Mouse (Mus musculus): Measurements from ENCODE around the gene Arpc4. TPM values are rescaled to one million over a fixed set of nuclear protein-coding genes. Genes with fewer than 3 reads are reported as not detected.

Gene Arpc4
- polyA plus RNA-seq, 1 experiment: 503 TPM

DNA sequence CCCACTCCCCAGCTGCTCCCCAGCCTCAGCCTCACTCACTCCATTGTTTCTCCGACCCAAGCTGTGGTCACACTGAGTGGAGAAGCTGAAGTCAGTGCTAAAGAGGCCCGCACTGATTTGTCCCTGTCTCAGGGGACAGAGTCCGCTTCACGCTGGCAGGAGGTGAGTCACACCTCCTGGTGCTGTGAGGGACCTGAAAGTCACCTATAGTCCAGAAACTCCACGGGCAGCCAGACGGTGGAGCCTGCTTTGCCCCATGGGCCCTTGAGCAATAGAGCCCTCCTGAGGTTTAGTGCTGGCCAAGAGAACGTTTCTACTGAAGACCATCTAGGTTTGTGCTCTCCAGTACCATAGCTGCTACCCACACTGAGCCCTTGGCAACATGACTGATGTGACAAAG is 56.8 kb downstream of the Arpc4 start:
- H3K4me1 ChIP-seq (ENCODE audit: control insufficient read depth, insufficient read depth, low read length): 0 out of 2 replicates have a peak, but pooled peaks cover 2% of the 10 kb centered on the region
- no peak overlapping the region for H3K4me3 ChIP-seq (ENCODE audit: insufficient read depth, low read length)
- TF ChIP-seq CTCF (IDR thresholded peaks at IDR 0.05; ENCODE audit: low read depth, low read length) (no peak), POLR2A (IDR thresholded peaks at IDR 0.05; ENCODE audit: borderline replicate concordance, low read depth, low read length) (no peak)
- no peak overlapping the region for H3K27ac ChIP-seq (ENCODE audit: insufficient read depth, low read depth, low read length)

DNA sequence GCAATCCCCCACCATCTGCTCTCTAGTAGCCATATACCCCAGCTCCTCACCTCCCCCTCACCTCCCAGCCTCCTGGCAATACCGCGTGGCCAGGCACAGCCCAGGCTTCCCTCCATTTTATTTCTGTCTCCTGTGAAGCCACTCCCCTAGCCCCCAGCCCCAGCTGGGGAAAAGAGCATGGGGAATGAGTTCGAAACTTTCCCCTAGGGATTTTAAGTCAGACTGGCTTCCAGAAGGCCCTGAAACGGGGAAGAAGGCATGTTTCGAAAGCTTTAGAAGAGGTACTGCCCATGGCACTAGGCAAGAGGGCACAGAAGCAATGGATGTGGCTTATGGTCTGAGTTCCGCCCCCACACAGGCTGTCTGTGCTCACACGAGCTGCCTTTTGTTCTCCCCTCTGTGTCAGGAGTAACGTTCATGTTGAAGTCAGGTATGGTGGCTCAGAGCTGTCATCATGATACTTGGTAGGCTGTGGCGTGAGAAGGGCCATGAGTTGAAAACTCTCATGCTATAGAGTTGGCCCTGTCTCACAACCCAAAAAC is 57.8 kb downstream of the Arpc4 start, which contains the start of gene Cidec:
TSS of gene Cidec (minus strand) at position 97 of the 542 bp plus-strand sequence.
- Histone ChIP-seq H3K4me1 (ENCODE audit: control insufficient read depth, insufficient read depth, low read length) (0 out of 2 replicates have a peak, but pooled peaks cover 2% of the 10 kb centered on the region), H3K27ac (ENCODE audit: insufficient read depth, low read depth, low read length) (no peak within 1 kb of the TSS), H3K4me3 (ENCODE audit: insufficient read depth, low read length) (no peak within 1 kb of the TSS)
- no peak for TF ChIP-seq POLR2A (IDR thresholded peaks at IDR 0.05; ENCODE audit: borderline replicate concordance, low read depth, low read length)
- TF ChIP-seq CTCF (IDR thresholded peaks at IDR 0.05; ENCODE audit: low read depth, low read length): no peak

DNA sequence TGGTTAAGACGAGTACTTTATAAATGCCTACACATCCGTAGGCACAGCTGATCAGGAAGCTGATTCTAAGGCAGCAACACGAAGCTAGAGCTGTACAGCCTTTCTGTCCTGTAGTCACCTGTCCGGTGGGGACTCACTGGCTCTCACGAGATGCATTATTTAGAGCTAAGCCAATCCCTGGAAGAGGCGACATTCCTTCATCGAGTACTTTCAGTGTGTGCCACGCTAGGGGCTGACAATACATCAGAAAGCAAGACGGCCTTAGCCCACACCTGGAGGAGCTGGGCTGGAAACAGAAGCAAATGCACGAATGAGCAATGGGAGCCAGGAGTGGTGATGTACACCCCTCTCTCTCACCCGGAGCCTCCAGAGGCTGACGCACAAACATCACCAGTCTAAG is 59.2 kb downstream of the Arpc4 start:
- no peak overlapping the region for H3K4me3 ChIP-seq (ENCODE audit: insufficient read depth, low read length)
- peaks cover 5% of the 10 kb centered on the region; the same call in 1 of the 2 replicates for H3K4me1 ChIP-seq (ENCODE audit: control insufficient read depth, insufficient read depth, low read length)
- TF ChIP-seq CTCF (IDR thresholded peaks at IDR 0.05; ENCODE audit: low read depth, low read length): no peak
- no peak for TF ChIP-seq POLR2A (IDR thresholded peaks at IDR 0.05; ENCODE audit: borderline replicate concordance, low read depth, low read length)
- H3K27ac ChIP-seq (ENCODE audit: insufficient read depth, low read depth, low read length): no peak overlapping the region

DNA sequence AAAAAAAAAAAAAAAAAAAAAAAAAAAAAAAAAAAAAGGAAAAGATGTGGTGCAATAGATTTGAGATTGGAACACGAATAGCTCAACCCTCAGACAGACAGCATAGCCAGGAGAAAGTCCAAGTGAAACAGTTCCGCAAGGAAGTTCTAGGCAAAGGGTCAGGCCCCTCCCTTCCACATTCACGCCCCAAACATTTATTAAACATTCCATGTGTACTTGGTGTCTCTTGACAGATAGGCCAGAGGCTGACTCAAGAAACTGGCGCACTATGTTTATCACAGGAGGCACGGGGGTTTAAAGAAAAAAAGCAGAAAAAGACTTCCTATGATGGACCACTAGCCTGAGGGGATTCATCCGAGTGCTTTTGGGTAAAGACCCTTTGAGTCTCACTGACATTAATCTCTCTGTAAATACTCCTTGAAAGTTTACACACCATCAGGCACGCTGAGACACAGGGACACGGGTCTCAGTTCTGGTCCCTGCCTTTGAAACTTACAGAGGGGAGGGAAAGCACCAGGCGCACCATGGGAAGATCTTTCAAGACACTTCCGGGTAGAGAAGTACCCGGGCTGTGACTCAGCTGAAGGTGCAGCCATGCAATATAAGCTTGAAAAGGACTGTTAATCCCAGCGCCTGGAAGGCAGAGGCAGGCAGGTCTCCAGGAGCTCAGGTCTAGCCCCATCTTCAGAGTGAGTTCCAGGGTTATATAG is 61.0 kb downstream of the Arpc4 start:
- H3K4me1 ChIP-seq (ENCODE audit: control insufficient read depth, insufficient read depth, low read length): peaks cover 12% of the 10 kb centered on the region
- TF ChIP-seq POLR2A (IDR thresholded peaks at IDR 0.05; ENCODE audit: borderline replicate concordance, low read depth, low read length) (no peak), CTCF (IDR thresholded peaks at IDR 0.05; ENCODE audit: low read depth, low read length) (no peak)
- no peak overlapping the region for H3K27ac ChIP-seq (ENCODE audit: insufficient read depth, low read depth, low read length)

More for the DNA sequence above, 61.0 kb downstream of the Arpc4 start:
- H3K4me3 ChIP-seq (ENCODE audit: insufficient read depth, low read length): no peak overlapping the region

Other genes starting within 250 kb of the Arpc4 start
- 0.81 TPM in 1 of 2 replicates, not detected in the other for gene Lhfpl4, start 182.7 kb upstream of the Arpc4 start, polyA plus RNA-seq (2012; ENCODE audit: insufficient read depth, insufficient read length, missing spikeins)
- 59.2 and 60.2 TPM in 2 replicates for gene Mtmr14, start 140.3 kb upstream of the Arpc4 start, polyA plus RNA-seq (2012; ENCODE audit: insufficient read depth, insufficient read length, missing spikeins)
- gene Cpne9, start 95.8 kb upstream of the Arpc4 start, polyA plus RNA-seq (2012; ENCODE audit: insufficient read depth, insufficient read length, missing spikeins): not detected in 2 replicates
- gene Brpf1, start 71.0 kb upstream of the Arpc4 start, polyA plus RNA-seq (2012; ENCODE audit: insufficient read depth, insufficient read length, missing spikeins): 31.6 and 34.1 TPM in 2 replicates
- 14.9 and 15.0 TPM in 2 replicates for gene Ogg1, start 51.1 kb upstream of the Arpc4 start, polyA plus RNA-seq (2012; ENCODE audit: insufficient read depth, insufficient read length, missing spikeins)
- 216 and 226 TPM in 2 replicates for gene Camk1, start 34.1 kb upstream of the Arpc4 start, polyA plus RNA-seq (2012; ENCODE audit: insufficient read depth, insufficient read length, missing spikeins)
- gene Tada3, start 232 bp upstream of the Arpc4 start, polyA plus RNA-seq (2012; ENCODE audit: insufficient read depth, insufficient read length, missing spikeins): 28.6 and 30.2 TPM in 2 replicates
- gene Ttll3, start 11.1 kb downstream of the Arpc4 start, polyA plus RNA-seq (2012; ENCODE audit: insufficient read depth, insufficient read length, missing spikeins): 12.2 and 12.5 TPM in 2 replicates
- 4.6 and 6.5 TPM in 2 replicates for gene Rpusd3, start 41.2 kb downstream of the Arpc4 start, polyA plus RNA-seq (2012; ENCODE audit: insufficient read depth, insufficient read length, missing spikeins)
- 0.32 TPM in 1 of 2 replicates, not detected in the other for gene Cidec, start 57.6 kb downstream of the Arpc4 start, polyA plus RNA-seq (2012; ENCODE audit: insufficient read depth, insufficient read length, missing spikeins)
- 28.4 and 31.5 TPM in 2 replicates for gene Jagn1, start 64.5 kb downstream of the Arpc4 start, polyA plus RNA-seq (2012; ENCODE audit: insufficient read depth, insufficient read length, missing spikeins)
- 0.47 TPM in 1 of 2 replicates, not detected in the other for gene Il17re, start 80.4 kb downstream of the Arpc4 start, polyA plus RNA-seq (2012; ENCODE audit: insufficient read depth, insufficient read length, missing spikeins)
- gene Il17rc, start 93.3 kb downstream of the Arpc4 start, polyA plus RNA-seq (2012; ENCODE audit: insufficient read depth, insufficient read length, missing spikeins): not detected in 2 replicates
- gene Creld1, start 105.2 kb downstream of the Arpc4 start, polyA plus RNA-seq (2012; ENCODE audit: insufficient read depth, insufficient read length, missing spikeins): 22.0 and 23.9 TPM in 2 replicates
- gene Prrt3, start 123.8 kb downstream of the Arpc4 start, polyA plus RNA-seq (2012; ENCODE audit: insufficient read depth, insufficient read length, missing spikeins): not detected in 2 replicates
- gene Emc3, start 153.5 kb downstream of the Arpc4 start, polyA plus RNA-seq (2012; ENCODE audit: insufficient read depth, insufficient read length, missing spikeins): 82.6 and 88.7 TPM in 2 replicates
- gene Fancd2, start 153.6 kb downstream of the Arpc4 start, polyA plus RNA-seq (2012; ENCODE audit: insufficient read depth, insufficient read length, missing spikeins): 6.9 and 7.8 TPM in 2 replicates
- gene Fancd2os, start 222.6 kb downstream of the Arpc4 start, polyA plus RNA-seq (2012; ENCODE audit: insufficient read depth, insufficient read length, missing spikeins): not detected in 2 replicates
- gene Brk1, start 226.7 kb downstream of the Arpc4 start, polyA plus RNA-seq (2012; ENCODE audit: insufficient read depth, insufficient read length, missing spikeins): 300 and 316 TPM in 2 replicates
- gene Vhl, start 245.8 kb downstream of the Arpc4 start, polyA plus RNA-seq (2012; ENCODE audit: insufficient read depth, insufficient read length, missing spikeins): 27.7 and 30.8 TPM in 2 replicates